Mouse (Mus musculus): Measurements from ENCODE around the gene Gm10447. TPM values are rescaled to one million over a fixed set of nuclear protein-coding genes. Genes with fewer than 3 reads are reported as not detected.

The Gm10447 gene
- polyA plus RNA-seq, 1 experiment, result 0.02 TPM

GRCm38 (mm10) chr11:53483159-53483891 lies 26.4 kb upstream of the Gm10447 start:
- H3K79me2 ChIP-seq (ENCODE audit: control insufficient read depth, insufficient read depth), result no peaks in the 10 kb centered on the region
- H3ac ChIP-seq (ENCODE audit: control insufficient read depth, insufficient read length), result no peak overlapping the region
- peak overlapping the region; percentile 50 for H3K4me2 ChIP-seq (ENCODE audit: low read depth)
- no peak overlapping the region for H3K4me3 ChIP-seq
- no peaks in the 10 kb centered on the region for H3K27me3 ChIP-seq (ENCODE audit: control insufficient read depth, insufficient read depth, insufficient read length)
- no peaks in the 10 kb centered on the region for H3K36me3 ChIP-seq (ENCODE audit: control insufficient read depth, insufficient read depth)
- no peak for TF ChIP-seq MAX (IDR thresholded peaks at IDR 0.05; ENCODE audit: low read depth)
- TF ChIP-seq TCF12 (IDR thresholded peaks at IDR 0.05; ENCODE audit: insufficient read depth, poor library complexity, severe bottlenecking), result peak; percentile 66
- TF ChIP-seq USF1 (IDR thresholded peaks at IDR 0.05; ENCODE audit: low read depth), result peak; percentile 35
- TF ChIP-seq CEBPB (IDR thresholded peaks at IDR 0.05; ENCODE audit: insufficient read depth, poor library complexity, severe bottlenecking), result no peak
- no peak for TF ChIP-seq SRF (IDR thresholded peaks at IDR 0.05; ENCODE audit: control insufficient read depth, insufficient read length, low read depth)
- no peak for TF ChIP-seq POLR2AphosphoS2 (IDR thresholded peaks at IDR 0.05; ENCODE audit: insufficient read length, low read depth)
- TF ChIP-seq E2F4 (IDR thresholded peaks at IDR 0.05; ENCODE audit: insufficient read depth), result no peak
- peak; percentile 22 to 92 (median 75) for TF ChIP-seq MYOG (IDR thresholded peaks at IDR 0.05; ENCODE audit: control insufficient read depth in 1 of 3, insufficient read depth in 1 of 3, insufficient read length in 2 of 3, low read depth in 2 of 3)
- no peak for TF ChIP-seq POLR2A (IDR thresholded peaks at IDR 0.05; ENCODE audit: insufficient read length, low read depth)
- no peak for TF ChIP-seq REST (IDR thresholded peaks at IDR 0.05; ENCODE audit: insufficient read depth, insufficient read length)
- TF ChIP-seq MYOD1 (IDR thresholded peaks at IDR 0.05; ENCODE audit: control insufficient read depth in 1 of 3, insufficient read length in 2 of 3, low read depth in 2 of 3), result peak in 2 of 3 experiments; percentile 79 to 86
- peak; percentile 15 for TF ChIP-seq TCF3 (IDR thresholded peaks at IDR 0.05; ENCODE audit: insufficient read length, low read depth)

- Histone ChIP-seq H3K4me2 (ENCODE audit: low read depth) (no peak overlapping the region), H3K79me2 (ENCODE audit: control insufficient read depth, insufficient read depth) (no peaks in the 10 kb centered on the region), H3K27me3 (ENCODE audit: control insufficient read depth, insufficient read depth, insufficient read length) (no peaks in the 10 kb centered on the region), H3K36me3 (ENCODE audit: control insufficient read depth, insufficient read depth) (no peaks in the 10 kb centered on the region), H3ac (ENCODE audit: control insufficient read depth, insufficient read length) (no peak overlapping the region), H3K4me3 (no peak overlapping the region)
- TF ChIP-seq MYOG (IDR thresholded peaks at IDR 0.05; ENCODE audit: control insufficient read depth in 1 of 3, insufficient read depth in 1 of 3, insufficient read length in 2 of 3, low read depth in 2 of 3), result no peak
- TF ChIP-seq E2F4 (IDR thresholded peaks at IDR 0.05; ENCODE audit: insufficient read depth), result no peak
- no peak for TF ChIP-seq USF1 (IDR thresholded peaks at IDR 0.05; ENCODE audit: low read depth)
- TF ChIP-seq CEBPB (IDR thresholded peaks at IDR 0.05; ENCODE audit: insufficient read depth, poor library complexity, severe bottlenecking), result no peak
- TF ChIP-seq MYOD1 (IDR thresholded peaks at IDR 0.05; ENCODE audit: control insufficient read depth in 1 of 3, insufficient read length in 2 of 3, low read depth in 2 of 3), result no peak
- TF ChIP-seq TCF12 (IDR thresholded peaks at IDR 0.05; ENCODE audit: insufficient read depth, poor library complexity, severe bottlenecking), result no peak
- no peak for TF ChIP-seq POLR2AphosphoS2 (IDR thresholded peaks at IDR 0.05; ENCODE audit: insufficient read length, low read depth)
- no peak for TF ChIP-seq POLR2A (IDR thresholded peaks at IDR 0.05; ENCODE audit: insufficient read length, low read depth)
- no peak for TF ChIP-seq TCF3 (IDR thresholded peaks at IDR 0.05; ENCODE audit: insufficient read length, low read depth)
- TF ChIP-seq SRF (IDR thresholded peaks at IDR 0.05; ENCODE audit: control insufficient read depth, insufficient read length, low read depth), result no peak
- TF ChIP-seq REST (IDR thresholded peaks at IDR 0.05; ENCODE audit: insufficient read depth, insufficient read length), result no peak
- TF ChIP-seq MAX (IDR thresholded peaks at IDR 0.05; ENCODE audit: low read depth), result no peak
Measured at GRCm38 (mm10) chr11:53481088-53481730, 24.3 kb upstream of the Gm10447 start.

GRCm38 (mm10) chr11:53479783-53480301 lies 22.9 kb upstream of the Gm10447 start, which contains the start of the genes Gm9945 and Sowaha:
Gm9945 (plus strand) TSS chr11:53480166.
Sowaha (minus strand) TSS chr11:53480274.
- Histone ChIP-seq H3K79me2 (ENCODE audit: control insufficient read depth, insufficient read depth) (no peaks in the 10 kb centered on the region), H3K27me3 (ENCODE audit: control insufficient read depth, insufficient read depth, insufficient read length) (peaks cover under 1% of the 10 kb centered on the region), H3K36me3 (ENCODE audit: control insufficient read depth, insufficient read depth) (no peaks in the 10 kb centered on the region), H3ac (ENCODE audit: control insufficient read depth, insufficient read length) (no peak within 1 kb of the TSS), H3K4me2 (ENCODE audit: low read depth) (no peak within 1 kb of the TSS), H3K4me3 (no peak within 1 kb of the TSS)
- TF ChIP-seq POLR2AphosphoS2 (IDR thresholded peaks at IDR 0.05; ENCODE audit: insufficient read length, low read depth) (no peak), USF1 (IDR thresholded peaks at IDR 0.05; ENCODE audit: low read depth) (no peak), TCF12 (IDR thresholded peaks at IDR 0.05; ENCODE audit: insufficient read depth, poor library complexity, severe bottlenecking) (no peak), REST (IDR thresholded peaks at IDR 0.05; ENCODE audit: insufficient read depth, insufficient read length) (no peak), SRF (IDR thresholded peaks at IDR 0.05; ENCODE audit: control insufficient read depth, insufficient read length, low read depth) (no peak), MYOG (IDR thresholded peaks at IDR 0.05; ENCODE audit: control insufficient read depth in 1 of 3, insufficient read depth in 1 of 3, insufficient read length in 2 of 3, low read depth in 2 of 3) (no peak), POLR2A (IDR thresholded peaks at IDR 0.05; ENCODE audit: insufficient read length, low read depth) (no peak), E2F4 (IDR thresholded peaks at IDR 0.05; ENCODE audit: insufficient read depth) (no peak), MYOD1 (IDR thresholded peaks at IDR 0.05; ENCODE audit: control insufficient read depth in 1 of 3, insufficient read length in 2 of 3, low read depth in 2 of 3) (no peak)

- no peak overlapping the region for H3K4me3 ChIP-seq
- H3K4me2 ChIP-seq (ENCODE audit: low read depth), result no peak overlapping the region
- no peaks in the 10 kb centered on the region for H3K79me2 ChIP-seq (ENCODE audit: control insufficient read depth, insufficient read depth)
- TF ChIP-seq TCF12 (IDR thresholded peaks at IDR 0.05; ENCODE audit: insufficient read depth, poor library complexity, severe bottlenecking), result no peak
- TF ChIP-seq REST (IDR thresholded peaks at IDR 0.05; ENCODE audit: insufficient read depth, insufficient read length), result no peak
- TF ChIP-seq POLR2A (IDR thresholded peaks at IDR 0.05; ENCODE audit: insufficient read length, low read depth), result no peak
- no peak for TF ChIP-seq POLR2AphosphoS2 (IDR thresholded peaks at IDR 0.05; ENCODE audit: insufficient read length, low read depth)
- no peak for TF ChIP-seq MAX (IDR thresholded peaks at IDR 0.05; ENCODE audit: low read depth)
- no peak for TF ChIP-seq CEBPB (IDR thresholded peaks at IDR 0.05; ENCODE audit: insufficient read depth, poor library complexity, severe bottlenecking)
- TF ChIP-seq E2F4 (IDR thresholded peaks at IDR 0.05; ENCODE audit: insufficient read depth), result no peak
- H3K36me3 ChIP-seq (ENCODE audit: control insufficient read depth, insufficient read depth), result no peaks in the 10 kb centered on the region
- no peak overlapping the region for H3ac ChIP-seq (ENCODE audit: control insufficient read depth, insufficient read length)
- H3K27me3 ChIP-seq (ENCODE audit: control insufficient read depth, insufficient read depth, insufficient read length), result peaks cover 6% of the 10 kb centered on the region
Measured at GRCm38 (mm10) chr11:53479171-53479782, 22.4 kb upstream of the Gm10447 start.

All from myocyte (in vitro differentiated cells).